Mouse (Mus musculus): Measurements from ENCODE around the gene Lat2.
A peak's percentile ranks its signal among the peaks of the same experiment; 100 is the strongest.

Gene Lat2

GRCm38 (mm10) chr5:134614802-134615201 is at the start of gene Lat2:
Gene Lat2 (minus strand): TSS chr5:134615025.
- DNase-seq (ENCODE audit: low read depth, low spot score): no peak

- DNase-seq (ENCODE audit: low read depth, low spot score): no peak
Measured at GRCm38 (mm10) chr5:134656708-134657107, 41.9 kb upstream of the Lat2 start.

DNA sequence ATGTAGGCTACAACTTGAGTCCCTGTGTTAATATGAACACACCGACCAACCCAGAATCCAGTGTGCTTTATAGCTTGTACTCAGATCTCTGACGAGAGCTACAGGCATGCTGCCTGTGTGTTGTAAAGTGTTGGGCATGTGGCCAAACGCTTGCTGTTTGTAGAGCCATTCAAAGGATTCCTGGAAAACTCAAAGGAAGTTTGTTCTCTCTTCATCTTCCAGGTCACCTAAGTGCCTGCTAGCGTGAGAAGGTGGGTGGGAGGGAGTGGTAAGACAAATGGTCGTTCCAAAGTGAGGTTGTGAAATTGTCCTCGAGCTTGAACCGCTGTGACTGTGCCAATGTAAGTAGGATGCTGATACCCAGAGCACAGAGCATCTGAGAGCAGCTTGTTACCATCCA is 37.2 kb upstream of the Lat2 start:
- no peak for DNase-seq (ENCODE audit: low read depth, low spot score)

DNA sequence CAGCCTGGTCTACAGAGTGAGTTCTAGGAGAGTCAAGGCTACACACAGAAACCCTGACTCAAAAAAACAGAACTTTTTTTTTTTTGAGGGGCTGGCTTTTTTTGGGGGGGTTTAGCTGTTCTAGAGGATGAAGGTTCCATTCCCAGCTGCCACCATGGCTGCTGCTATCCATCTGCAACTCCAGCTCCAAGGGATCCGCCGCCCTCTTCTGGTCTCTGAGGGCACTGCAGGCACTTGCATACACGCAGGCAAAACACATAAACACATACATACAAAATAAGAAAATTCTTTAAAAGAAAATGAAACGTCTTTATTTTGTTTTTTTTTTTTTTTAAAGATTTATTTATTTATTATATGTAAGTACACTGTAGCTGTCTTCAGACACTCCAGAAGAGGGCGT is 36.1 kb upstream of the Lat2 start:
- DNase-seq (ENCODE audit: low read depth, low spot score): peak; percentile 85

GRCm38 (mm10) chr5:134648976-134649375 is 34.2 kb upstream of the Lat2 start:
- peak; percentile 80 for DNase-seq (ENCODE audit: low read depth, low spot score)

- DNase-seq (ENCODE audit: low read depth, low spot score): no peak
Measured at GRCm38 (mm10) chr5:134647394-134647793, 32.6 kb upstream of the Lat2 start.

DNA sequence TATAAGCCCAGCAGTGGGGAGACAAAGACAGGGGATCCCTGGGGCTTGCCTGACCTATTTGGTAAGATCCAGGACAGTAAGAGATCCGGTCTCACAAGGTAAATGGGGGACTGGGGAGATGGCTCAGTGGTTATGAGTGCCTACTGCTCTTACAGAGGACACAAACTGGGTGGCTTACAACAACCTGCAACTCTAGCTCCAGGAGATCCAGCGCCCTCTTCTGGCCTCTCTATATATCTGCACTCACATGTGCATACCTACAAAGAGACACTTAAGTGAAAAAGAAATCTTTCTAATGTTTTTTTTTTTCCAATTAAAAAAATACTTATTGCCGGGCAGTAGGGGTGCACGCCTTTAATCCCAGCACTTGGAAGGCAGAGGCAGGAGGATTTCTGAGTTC is 31.6 kb upstream of the Lat2 start:
- DNase-seq (ENCODE audit: low read depth, low spot score): peak; percentile 55

DNA sequence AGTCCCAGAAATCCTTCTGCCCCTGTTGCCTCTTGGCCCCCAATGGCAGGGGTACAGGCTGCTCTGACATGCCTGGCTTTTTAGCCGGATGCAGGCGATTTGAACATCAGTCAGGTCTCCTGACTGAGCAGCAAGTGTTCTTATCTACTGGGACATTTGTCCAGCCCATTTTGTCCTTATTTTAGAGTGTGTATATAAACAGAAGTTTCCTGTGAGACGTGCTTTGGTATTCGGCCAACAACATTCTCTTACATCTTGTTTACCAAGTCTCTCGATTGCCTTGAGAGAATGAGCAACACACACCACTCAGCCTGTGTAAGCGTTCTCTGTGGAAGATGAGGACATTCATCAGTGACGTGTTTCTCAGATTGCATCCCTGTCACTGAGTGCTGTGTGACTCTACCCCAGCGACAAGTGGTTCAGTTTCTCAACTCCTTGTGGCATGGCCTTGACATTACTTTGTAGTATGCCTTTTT is 29.9 kb upstream of the Lat2 start:
- DNase-seq (ENCODE audit: low read depth, low spot score): no peak

GRCm38 (mm10) chr5:134644121-134644520 is 29.3 kb upstream of the Lat2 start:
- DNase-seq (ENCODE audit: low read depth, low spot score): no peak

DNA sequence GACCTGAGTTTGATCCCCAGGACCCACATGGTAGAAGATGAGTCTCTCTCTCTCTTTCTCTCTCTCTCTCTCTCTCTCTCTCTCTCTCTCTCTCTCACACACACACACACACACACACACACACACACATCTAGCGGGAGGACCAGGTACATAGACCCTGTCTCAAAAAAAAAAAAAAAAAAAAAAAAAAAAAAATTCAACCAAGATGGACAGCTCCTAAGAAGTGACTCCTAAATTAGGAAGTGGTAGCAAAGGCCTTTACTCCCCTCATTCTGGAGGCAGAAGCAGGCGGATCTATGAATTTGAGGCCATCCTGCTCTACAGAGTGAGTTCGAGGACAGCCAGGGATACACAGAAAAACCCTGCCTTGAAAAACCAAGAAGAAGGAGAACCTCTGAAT is 25.5 kb upstream of the Lat2 start:
- no peak for DNase-seq (ENCODE audit: low read depth, low spot score)

GRCm38 (mm10) chr5:134639269-134639682 is 24.5 kb upstream of the Lat2 start, which contains the start of gene Eif4h:
Gene Eif4h (minus strand): TSS chr5:134639490.
- peak; percentile 98 for DNase-seq (ENCODE audit: low read depth, low spot score)

DNA sequence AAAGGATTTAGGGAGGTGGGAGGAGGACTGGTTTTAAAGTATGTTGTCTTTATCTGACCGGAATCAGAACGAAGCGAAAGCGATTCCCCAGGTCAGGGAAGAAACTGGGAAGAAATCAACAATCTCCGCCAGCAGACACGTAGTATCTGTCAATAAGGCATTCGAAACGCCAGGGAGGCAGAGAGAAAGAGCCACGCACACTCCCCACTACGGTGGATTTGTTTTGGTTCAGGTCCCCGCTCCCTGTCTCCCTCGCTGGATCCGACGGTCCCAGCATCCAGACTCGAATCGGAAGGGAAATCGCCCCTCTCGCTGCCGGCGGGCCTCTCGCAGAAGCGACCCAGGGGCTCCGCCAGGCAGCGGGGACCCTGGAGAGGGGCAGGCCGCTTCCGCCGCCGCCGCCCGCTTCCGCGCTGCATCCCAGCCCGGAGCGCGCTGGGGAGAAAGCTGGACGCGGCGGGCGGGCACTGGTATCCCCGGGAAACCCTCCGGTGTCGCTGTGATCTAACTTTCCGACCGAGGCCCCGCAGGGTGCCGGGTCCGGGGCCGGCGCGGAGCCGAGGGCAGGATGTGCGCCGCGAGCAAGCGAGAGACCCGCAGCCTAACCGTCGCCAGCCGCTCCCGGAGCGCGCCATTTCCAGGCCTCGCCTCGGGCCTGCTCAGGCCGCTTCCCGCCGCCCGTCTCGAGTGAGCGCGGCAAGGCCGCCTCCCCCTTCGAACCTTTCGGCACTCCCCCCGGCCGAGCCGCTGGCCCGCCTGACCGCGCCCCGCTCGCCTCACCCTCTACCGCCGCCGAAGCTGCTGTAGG is 23.8 kb upstream of the Lat2 start:
- DNase-seq (ENCODE audit: low read depth, low spot score): peak; percentile 59

GRCm38 (mm10) chr5:134637820-134638367 is 23.1 kb upstream of the Lat2 start:
- no peak for DNase-seq (ENCODE audit: low read depth, low spot score)

DNA sequence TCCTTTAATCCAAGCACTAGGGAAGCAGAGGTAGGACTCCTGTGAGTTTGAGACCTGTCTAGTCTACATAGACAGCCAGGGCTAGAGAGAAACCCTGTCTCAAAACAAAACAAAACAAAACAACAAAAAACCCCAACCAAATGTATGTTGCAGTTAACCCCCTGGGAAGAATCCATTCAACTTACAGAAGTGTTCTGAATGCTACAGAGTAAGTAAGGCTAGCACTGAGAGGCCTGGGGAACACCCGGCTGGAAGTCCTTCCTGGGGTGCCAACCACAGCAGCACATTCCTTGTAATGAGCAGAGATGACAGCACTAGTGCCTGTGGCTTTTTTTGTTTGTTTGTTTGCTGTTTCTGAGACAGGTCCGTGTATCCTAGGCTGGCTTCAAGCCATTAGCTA is 18.0 kb upstream of the Lat2 start:
- peak; percentile 55 for DNase-seq (ENCODE audit: low read depth, low spot score)

DNA sequence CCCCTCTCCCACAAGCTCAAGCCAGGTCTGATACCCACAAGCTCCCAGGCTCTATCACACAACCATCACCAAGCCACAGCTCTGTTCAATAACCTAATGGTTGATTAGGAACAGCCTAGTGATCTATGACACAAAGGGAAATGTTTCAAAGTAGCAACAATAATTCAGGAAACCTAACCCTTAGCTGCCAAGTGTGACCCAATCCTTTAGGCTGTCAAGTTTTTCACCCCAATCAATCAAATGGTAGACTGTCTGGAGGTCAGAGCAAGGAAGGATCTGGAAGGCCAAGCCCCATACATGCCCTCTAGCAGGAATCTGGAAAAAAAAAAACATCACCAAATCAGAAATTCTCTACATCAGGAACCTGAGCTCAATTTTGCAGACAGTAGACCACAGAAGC is 16.0 kb upstream of the Lat2 start:
- DNase-seq (ENCODE audit: low read depth, low spot score): no peak

GRCm38 (mm10) chr5:134629508-134629907 is 14.7 kb upstream of the Lat2 start:
- no peak for DNase-seq (ENCODE audit: low read depth, low spot score)

DNA sequence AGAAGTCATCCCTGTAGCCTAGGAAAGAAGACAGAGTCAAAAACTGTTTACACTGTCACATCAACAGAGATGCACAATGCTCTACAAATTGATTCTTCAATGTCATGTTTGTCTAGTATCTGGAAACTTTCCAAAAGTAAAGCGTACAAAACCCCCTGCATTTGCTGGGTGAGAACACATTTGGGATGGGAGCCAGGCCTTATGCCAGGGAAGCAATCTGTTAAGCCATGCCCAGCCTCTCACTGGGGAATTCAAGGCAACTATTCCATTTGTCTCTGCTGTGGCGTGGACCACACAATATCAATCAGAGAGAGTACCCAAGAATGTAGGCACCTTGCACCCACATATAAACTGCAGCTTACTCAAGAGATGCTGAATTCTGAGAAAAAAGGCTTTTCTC is 7.2 kb upstream of the Lat2 start:
- no peak for DNase-seq (ENCODE audit: low read depth, low spot score)

DNA sequence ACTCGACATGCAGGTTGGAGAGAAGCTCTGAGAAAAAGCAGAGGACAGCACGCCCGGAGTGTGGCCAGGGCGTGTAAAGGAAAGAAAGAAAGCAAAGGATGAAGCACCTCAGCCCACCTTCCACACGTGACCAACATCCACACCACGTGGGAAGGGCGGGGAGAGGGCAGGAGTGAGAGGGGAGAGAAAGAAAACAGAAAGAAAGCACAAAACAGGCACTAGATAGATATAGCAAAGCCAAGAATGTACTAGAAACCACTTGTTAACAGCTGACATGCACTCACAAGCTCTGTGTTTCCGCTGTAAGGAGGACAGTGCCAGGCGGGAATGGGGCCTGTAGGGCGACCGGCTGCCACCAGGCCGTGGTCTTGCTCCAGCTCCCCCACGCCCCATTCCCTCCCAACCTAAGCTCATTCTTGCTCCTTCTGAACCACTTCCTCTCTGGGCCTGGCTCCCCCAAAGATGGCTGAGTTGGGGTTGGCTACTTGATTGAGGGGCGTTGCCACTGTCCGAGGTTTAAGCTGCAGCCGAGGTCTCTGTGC is 6.3 kb upstream of the Lat2 start:
- no peak for DNase-seq (ENCODE audit: low read depth, low spot score)

DNA sequence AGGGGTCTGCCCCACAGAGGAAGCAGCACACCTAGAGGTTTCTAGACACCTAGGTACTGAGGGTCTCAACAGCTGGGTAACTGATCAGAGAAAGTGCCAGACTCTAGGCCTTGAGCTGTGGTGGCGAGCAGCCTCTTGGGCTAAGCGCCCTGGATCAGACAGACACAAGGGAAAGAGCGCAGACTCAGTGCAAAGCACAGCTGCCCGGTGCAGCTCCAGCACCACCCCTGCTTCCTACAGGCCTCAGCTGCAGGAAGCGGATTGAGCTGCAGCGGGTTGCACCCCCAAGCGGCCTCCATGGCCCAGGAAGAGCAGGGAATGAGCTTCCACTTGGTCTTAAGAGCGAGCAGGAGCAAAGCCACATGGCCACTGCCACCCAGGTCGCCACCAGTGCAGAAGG is 5.6 kb upstream of the Lat2 start:
- DNase-seq (ENCODE audit: low read depth, low spot score): no peak

GRCm38 (mm10) chr5:134617071-134617470 is 2.2 kb upstream of the Lat2 start:
- peak; percentile 68 for DNase-seq (ENCODE audit: low read depth, low spot score)

- no peak for DNase-seq (ENCODE audit: low read depth, low spot score)
Measured at GRCm38 (mm10) chr5:134615780-134616179, 955 bp upstream of the Lat2 start.

- no peak for DNase-seq (ENCODE audit: low read depth, low spot score)
Measured at GRCm38 (mm10) chr5:134615380-134615779, 555 bp upstream of the Lat2 start.

GRCm38 (mm10) chr5:134614296-134614695 is 529 bp downstream of the Lat2 start:
- no peak for DNase-seq (ENCODE audit: low read depth, low spot score)
